Mouse (Mus musculus) yolk sac, embryonic 10.5 days (tissue): ENCODE data around the gene Ginm1.

Experiments
- DNase-seq: peaks from one replicate; pipeline ENCODE4 v3.0.0-alpha.2; 2017; ENCODE audit warnings: low spot score

Ginm1 gene

DNA sequence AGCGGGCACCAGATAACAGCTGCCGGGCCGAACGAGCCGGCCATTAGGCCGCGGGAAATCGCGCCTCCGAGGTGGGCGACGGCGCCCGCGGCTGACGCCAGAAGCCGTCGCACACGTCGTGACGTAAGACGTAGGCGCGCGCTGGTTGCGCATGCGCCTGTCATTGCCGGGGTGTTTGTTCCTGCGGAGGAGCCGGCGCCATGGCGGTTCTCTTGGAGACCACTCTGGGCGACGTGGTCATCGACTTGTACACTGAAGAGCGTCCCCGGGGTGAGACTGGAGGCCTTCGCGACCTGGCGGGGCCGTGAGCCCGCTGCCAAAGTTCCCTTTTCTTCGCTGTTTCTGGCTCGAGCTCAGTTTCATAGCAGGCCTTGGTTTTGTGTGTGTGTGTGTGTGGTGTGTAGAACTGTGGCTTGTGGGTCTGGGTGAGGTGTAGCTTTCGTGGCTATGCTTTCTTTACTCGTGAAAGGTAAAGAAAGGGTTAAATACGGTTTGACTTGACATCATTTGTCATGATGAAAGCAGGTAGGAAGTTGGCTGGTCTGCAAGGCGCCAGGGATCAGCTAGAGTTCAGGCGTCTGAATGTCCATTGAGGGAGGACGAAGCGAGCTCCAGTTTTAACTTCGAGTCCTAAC is at the start of gene Ginm1, which contains the start of gene Ppil4:
Ginm1 (minus strand) TSS at position 74 of the 635 bp plus-strand sequence.
Ppil4 (plus strand) TSS at position 141 of the 635 bp plus-strand sequence.
- peak; percentile 87 for DNase-seq

DNA sequence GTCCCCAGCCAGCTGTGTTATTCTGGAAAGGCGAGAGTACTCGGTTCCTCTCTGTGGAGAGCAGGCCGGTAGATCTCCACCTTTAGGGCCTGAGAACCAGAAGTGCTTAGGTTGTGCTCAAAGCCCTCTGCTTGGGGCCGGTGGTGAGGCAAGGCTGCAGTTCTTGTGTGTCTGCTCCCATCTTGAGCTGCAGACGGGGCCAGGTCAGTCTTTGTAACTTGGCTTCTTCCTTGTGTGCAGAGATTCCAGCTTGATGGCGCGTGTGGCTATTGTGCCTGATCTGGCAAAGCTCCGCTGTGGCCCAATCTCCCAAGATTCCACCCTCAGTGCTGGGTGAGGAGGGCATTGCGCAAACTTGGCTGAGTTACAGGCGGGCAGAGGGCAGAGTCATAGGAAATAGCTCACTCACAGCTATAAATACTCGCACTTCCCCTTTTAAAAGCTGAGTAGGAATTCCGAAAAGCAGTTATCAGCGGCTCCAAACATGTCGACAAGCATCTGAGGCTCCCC is 49.0 kb upstream of the Ginm1 start:
- peak; percentile 37 for DNase-seq

DNA sequence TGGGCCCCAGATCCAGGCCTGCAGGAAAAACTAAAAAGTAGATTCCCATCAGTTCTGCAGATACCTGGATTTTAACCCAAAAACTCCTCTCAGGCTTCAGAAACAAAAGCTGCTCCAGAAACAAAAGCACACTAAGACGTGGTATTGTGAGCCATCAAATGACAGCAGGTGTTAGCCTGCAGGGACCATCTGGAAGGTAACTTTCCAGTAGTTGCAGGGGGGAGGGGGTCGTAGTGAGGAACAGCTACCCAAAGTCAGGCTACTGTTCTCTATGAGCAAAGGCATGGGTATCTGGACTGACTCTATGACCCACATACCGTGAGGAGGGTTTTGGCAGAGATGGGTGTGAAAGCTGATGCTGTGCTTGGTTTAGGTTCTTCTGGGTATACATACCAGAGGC is 48.2 kb upstream of the Ginm1 start:
- DNase-seq: no peak

DNA sequence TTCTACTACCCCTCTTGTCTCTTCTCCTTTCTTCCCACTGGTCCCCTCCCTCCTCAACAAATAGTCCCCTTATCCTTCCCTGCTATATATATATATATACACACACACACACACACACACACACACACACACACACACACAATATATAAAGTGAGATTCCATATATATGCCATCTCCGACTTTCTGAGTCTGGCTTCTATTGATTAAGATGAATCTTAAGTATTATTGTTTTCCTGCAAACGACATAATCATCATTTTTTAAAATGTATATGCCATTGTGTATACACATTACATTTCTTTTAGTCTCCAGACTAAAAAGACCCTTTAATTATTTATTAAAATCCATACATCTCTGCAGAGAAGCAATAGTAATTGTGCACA is 47.7 kb upstream of the Ginm1 start:
- DNase-seq: no peak

DNA sequence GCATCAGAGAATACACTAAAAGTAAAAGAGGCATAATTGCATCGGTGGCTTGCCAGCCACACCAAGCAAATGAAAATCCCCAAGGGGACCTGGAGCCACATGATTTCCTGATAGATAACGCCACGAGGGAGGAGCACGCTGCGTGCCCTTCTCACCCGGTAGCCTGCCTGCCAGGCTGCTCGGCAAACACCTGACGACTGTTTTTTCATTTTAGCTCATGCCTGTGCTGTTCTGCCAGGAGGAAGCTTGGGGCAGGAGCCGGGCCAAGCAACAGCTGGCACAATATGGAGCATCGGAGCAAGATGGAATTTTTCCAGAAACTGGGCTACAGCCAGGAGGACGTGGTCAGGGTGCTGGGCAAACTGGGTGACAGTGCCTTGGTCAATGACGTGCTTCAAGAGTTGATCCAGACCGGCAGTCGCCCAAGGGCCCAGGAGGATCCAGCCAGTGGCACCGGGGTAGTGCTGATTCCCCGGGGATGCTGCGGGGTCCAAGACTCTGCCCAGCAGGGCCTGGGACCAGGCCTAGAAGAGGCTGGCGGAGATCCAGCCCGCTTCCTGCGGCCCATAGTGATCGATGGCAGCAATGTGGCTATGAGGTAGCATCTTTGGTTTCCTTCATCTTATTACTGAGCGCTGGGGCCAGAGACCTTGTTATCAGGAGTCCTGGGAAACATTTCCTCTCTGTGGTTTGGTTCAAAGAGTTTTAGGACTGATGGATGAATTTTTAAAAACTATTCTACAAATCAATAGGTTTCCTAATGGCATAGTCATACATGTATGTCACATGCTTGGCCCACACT is 47.1 kb upstream of the Ginm1 start:
- no peak for DNase-seq

DNA sequence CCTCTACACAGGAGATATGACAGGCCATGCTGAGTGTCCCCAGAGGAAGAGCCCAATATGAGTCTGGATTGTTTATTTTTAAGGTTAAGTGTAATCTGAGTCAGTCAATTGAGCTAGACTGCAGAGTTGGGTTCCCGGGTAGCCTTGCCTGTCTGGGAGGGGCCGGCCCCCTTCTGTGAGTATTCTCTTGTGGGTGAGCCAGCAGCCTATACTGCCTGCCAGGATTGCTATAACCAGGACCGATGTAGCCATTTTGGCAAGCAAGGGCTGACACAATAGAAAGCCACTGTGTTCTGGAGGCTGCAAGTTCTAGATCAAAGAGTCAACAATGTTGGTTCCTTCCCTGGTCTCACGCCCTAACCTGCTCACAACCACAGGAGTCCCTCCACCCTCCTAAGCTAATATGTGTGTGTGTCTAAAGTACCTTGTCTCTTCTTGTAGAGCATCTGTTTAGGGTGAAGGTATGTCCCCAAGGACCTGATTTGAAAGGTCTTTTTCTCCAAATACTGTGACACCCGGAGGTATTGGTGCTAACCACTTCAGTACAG is 46.3 kb upstream of the Ginm1 start:
- no peak for DNase-seq

DNA sequence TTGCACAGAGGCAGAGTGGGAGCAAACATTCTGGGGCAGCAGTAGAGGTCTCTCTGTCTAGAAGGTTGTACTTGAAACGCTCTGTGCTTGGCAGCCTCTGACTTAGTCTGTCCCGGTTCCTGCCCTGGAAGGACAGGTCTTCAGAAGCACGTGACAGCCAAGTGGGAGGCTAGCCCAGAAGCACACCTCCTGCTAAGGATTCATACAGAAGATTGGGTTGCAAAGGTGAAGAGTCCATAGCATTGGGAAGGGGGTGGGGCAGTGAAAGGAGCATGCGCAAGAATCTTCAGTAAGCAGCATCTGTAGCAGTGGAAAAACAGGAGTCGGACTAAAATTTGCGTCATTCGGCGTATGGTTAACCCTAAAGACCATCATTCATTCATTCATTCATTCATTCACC is 45.4 kb upstream of the Ginm1 start:
- peak; percentile 23 for DNase-seq

DNA sequence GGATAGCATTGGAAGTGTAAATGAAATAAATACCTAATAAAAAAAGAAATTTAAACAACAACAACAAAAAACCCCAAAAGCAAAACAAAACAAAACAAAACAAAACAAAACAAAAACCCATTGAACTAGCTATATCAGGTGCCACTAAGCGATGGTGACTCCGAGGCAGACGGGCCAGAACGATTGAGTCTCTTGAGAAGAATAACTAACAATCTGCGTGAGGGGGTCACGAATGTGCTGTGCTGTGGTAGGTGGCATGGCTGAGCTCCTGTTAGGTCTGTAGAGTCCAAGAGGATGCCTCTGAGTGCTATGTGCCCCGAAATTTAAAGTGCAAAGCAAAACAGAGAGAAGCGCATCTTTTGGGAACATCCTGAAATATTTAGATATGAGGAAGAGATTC is 44.8 kb upstream of the Ginm1 start:
- no peak for DNase-seq

DNA sequence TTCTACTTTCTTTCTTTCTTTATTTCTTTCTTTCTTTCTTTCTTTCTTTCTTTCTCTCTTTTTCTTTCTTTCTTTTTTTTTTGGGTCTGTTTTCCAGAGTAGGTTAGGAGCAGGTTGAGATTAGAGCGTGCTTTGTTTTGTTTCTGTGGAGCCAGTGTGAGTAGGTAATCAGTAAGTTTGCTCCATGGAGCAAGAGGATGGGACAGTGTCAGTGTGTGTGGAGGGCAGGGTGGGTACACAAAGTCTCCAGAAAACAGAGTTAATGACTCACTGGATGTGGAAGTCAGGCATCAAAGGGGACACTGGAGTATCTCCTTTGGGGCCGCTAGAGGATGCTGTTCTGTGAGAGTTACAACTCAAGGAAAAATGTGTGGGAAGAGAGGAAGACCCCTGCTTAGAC is 44.3 kb upstream of the Ginm1 start:
- DNase-seq: peak; percentile 18

DNA sequence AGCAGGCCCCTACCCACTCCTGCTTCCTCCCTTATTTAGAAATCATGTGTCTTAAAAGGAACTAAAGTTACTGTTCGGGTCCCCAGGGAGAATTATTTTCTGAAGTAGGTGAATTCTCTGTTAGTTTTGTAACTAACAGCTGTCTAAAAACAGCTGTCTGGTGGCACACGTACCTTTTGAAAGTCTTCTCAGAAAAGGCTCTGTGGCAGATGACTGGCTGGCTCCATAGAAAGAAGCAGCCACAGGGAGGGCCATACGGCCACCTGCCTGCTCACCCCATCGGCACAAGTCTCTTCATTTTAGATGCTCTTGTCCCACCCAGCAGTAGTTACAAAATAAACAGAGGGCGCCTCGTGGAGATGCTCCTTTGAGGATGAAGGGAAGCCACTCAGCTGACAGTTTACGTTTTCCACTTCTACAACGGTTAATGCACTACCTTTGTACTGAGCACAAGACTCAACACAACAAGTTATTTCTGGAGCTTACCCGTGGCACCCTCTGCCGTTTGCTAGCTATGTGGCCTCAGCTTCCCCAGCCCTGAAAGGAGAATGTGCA is 42.1 kb upstream of the Ginm1 start:
- no peak for DNase-seq

DNA sequence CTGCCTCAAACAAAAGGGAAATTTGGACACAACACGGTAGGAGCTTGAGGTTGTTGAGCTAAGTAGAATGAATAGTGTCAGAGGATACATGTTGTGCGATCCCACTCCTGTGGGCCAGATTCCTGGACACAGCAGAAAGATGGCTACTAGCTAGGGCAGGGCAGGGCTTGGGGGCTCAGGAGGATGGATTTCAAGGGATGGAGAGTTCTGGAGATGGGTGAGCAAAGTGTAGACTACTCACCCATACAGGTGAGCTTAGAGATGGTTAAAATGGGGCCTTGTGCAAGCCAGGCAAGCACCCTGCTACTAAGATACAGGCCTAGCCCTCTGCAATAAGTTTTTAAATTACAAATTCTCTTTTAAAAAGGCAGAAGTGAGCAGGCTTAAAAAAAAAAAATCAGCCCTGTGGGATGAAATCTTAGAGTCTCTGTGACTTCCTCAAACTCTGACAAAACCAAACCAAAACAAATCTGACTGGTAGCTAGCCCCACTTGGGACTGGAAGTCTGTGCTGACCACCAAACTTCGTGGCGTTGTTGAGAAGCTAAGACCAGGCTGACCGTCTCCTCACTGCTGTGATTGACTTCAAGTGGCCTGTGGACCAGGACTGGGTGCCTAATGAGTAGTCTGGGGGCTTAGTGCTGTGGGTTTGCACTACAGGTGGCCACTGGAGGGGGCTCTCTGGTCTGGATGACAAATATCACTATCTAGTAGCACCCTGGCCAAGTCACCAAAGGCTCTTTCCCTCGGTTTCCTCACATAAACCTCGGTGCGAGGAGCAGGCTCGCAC is 40.9 kb upstream of the Ginm1 start:
- no peak for DNase-seq

DNA sequence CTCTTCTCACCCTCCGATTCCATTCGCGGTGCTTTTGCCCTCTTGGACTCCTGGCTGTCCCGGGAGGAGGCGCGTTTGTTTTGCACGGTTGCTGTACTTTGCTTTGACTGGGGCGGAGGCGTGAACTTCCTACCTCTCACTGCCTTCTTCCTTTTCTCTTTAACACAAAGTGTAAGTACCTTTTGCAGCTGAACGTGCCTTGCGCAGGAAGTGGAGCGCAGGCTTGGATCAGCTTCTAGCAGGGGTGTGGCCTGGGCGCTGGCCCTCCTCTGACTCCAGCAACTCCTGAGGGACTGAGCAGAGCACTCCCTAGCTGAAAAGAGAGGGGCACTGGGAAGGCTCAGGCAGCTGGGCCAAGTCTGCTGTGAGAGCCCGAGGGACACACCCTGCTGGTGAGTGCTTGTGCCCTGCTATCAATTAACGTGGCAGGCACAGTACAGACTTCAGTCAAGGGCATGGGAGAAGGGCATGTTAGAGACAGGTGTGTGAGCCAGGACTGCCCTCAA is 39.6 kb upstream of the Ginm1 start, which contains the start of gene Zc3h12d:
Zc3h12d (plus strand) TSS at position 300 of the 506 bp plus-strand sequence.
- DNase-seq: peak; percentile 82

DNA sequence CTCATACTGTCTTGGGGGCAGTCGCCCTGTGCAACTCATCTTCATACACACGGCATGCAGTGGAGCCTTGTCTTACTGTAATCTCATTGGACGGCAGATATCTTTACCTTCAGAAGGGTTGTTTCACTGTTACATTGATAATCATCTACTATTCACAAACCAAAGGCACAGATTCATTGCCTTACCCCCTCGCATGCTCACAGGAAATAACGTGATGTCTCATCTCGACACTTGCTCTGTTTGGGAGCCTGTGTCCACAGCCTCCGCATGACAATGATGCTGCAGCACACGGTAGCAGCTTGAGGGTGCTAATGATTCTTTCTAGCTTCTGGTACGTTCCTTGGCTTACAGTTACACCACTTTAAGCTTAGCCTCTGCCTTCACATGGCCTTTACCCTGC is 33.5 kb upstream of the Ginm1 start:
- no peak for DNase-seq

DNA sequence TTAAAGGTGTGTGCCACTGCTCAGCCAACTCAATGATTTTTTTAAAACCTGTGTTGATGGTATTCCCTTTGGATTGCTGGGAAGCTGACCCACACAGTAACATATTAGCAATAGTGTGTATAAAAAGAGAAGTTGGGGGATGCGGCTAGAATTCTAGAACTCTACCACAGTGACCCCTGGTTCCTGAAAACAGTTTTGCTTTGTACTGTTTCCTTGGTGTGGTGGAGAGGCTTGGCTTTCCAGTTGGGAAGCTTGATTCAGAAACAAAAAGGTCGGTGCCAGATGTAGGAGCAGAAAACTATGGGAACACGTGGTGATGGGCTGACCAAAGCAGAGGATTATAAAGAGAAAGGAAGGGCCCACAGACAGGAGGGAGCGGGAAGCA is 32.6 kb upstream of the Ginm1 start:
- no peak for DNase-seq

DNA sequence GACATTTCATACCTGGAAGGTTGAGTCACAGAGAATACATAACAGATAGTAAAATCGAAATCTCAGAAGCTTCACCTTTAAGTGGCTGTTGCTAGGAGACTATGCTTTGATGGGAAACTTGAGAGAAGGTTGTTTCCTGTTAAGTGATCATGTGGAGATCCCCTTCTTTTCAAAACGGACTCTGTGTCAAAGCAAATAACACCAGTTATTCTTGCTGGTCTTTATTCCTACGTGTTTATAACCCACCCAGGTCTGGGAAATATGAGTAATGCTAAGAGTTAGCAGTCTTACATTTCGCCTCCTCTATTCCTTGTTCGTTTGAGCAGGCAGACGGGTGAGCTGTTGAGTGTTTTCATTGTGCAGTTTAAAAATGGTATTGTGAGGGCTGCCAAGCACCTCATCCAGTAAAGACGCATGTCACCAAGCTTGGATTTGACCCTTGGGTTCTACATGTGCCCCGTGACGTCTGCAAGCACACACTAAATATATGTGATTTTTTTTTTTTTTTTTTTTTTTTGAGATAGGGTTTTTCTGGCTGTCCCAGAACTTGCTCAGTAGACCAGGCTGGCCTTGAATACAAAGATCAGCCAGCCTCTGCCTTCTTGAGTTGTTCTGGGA is 32.1 kb upstream of the Ginm1 start:
- no peak for DNase-seq

DNA sequence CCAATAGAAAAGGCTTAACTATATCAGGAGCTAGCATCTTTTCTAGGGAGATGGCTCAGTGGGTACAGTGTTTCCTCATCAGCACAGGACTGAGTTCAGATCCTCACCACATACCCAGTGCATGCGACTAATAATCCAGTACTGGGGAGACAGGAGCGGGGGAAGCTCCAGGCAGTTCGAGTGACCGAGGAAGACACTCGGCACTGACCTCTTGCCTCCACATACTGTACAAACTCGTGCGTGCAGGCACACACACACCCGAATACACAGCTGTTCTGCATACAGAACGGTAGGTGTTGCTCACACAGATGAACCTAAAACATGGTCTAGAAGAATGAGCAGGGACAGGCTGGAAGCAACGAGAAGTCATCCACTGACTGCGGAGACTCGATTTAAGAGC is 29.4 kb upstream of the Ginm1 start:
- DNase-seq: no peak

DNA sequence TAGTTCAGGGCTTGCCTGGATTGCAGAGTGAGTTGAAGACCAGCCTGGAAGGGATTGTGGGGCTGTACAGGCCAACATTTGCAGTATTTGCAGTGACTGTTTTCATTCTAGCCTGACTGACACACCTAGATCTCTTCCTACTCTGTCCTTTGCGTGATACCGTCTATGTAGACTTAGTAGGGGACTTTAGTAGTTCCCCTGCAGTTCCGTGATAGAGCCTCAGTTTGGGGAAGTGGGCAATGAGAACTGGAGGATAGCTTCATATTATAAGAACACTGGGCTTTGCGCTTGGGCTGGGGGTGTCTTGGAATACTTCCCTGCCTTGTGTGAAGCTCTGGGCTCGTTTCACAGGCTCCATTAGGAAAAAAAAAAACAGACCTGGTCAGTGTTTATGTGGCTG is 27.5 kb upstream of the Ginm1 start:
- no peak for DNase-seq

DNA sequence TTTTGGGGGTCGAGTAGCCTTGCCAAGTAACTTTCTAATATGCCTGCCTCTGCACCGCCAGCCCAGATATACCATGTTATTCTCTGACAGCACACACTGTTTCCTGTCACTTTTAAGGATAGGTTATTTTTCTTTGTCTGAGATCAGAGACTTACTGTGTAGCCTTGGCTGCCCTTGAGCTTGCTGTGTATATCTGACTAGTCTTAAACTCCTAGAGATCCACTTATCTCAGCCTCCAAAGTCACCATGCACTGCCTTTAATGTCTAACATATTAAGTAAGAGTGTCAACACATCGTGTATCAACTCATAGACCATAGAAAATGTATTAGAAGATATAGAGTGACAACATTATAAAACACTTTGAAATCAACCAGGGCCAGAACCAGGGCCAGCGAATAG is 27.0 kb upstream of the Ginm1 start:
- no peak for DNase-seq

DNA sequence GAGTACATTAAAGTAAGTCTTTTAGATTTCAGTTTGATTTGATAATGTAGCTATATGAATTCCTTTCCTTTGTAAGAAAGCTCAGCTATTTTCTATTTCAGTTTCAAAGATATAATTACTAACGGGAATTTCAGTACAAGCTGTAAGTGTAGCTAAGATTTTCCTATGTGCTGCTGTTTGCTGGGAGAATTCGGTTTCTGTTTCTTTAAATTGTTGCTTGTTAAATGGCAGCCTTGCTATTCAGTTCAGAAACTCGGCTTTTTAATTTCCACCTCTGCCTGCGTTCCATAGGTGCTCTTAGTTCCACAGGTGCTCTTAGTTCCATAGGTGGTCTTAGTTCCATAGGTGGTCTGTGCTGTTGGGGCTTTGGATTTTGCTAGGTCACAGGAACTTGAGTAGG is 26.5 kb upstream of the Ginm1 start:
- no peak for DNase-seq

DNA sequence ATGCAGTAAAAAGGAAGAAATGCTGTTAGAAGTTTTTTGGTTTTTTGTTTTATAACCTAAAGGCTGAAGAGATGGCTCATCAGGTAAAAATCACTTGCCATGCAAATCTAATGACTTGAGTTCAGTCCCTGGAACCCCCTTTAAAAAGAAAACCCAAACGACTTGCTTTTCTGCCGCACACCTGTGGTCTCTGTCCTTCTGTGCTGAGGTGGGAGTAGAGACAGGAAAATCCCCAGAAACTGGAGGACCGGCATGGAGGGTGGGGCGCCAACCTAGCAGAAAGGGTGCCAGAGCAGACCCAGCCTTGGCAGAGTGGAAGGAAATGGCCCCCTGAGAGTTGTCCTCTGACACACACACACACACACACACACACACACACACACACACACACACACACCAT is 26.1 kb upstream of the Ginm1 start:
- no peak for DNase-seq

DNA sequence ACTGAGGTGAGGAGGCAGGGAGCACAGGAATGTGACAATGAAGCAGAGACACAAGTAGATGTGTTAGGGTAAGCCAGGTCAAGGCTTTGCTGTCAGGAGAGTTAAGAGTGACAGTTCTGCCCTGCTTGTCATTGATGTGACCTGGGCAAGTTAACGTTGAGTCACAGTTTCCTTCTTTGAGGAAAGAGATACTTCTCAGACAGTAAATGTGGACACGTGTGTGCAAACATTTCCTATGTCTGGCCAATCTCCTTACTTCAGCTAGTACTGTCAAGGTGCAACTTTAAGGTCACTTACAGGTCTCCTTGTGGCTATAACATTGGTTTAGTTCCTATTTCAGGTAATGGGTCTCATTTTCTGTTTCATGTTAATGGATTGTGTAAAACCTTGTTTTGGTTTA is 23.9 kb upstream of the Ginm1 start:
- no peak for DNase-seq
